Comparison of ENCODE assay signal across 17 mouse cellular contexts in genomic region chr19:25845158-25845557, GRCm38 (mm10).
"Had no signal": no experiment of that assay in that cellular context is flagged by ENCODE, and none has a peak within 500 bp of the region (broad histone marks: within the 10 kb centered on the region; RNA-seq: fewer than 3 reads in every experiment).

No protein-coding gene starts in this region.

- H3K4me1 ChIP-seq: liver, embryonic 13.5 days; lung, embryonic 15.5 days; midbrain, embryonic 12.5 days; neural tube, embryonic 15.5 days had no signal

- ATAC-seq: liver, postnatal 0 days had no signal

- H3K9ac ChIP-seq: liver, embryonic 13.5 days; liver, postnatal 0 days; lung, embryonic 15.5 days; midbrain, embryonic 12.5 days; neural tube, embryonic 15.5 days had no signal

- H3K36me3 ChIP-seq: liver, embryonic 13.5 days; lung, embryonic 15.5 days; midbrain, embryonic 12.5 days; neural tube, embryonic 15.5 days had no signal

- H3K4me2 ChIP-seq: liver, embryonic 13.5 days; lung, embryonic 15.5 days; midbrain, embryonic 12.5 days; neural tube, embryonic 15.5 days had no signal

- DNase-seq: kidney, adult 11 months; kidney, adult 9 months; kidney, postnatal 36 days; layer of hippocampus, adult 9-11 months; layer of hippocampus, postnatal 36 days; liver; liver, embryonic 13.5 days; liver, postnatal 0 days; right cerebral cortex, adult 18-20 months; right cerebral cortex, postnatal 25 days; thymus, adult 2 months; thymus, postnatal 25 days had no signal

- H3K27ac ChIP-seq: kidney, postnatal 0 days; liver, embryonic 13.5 days; lung, embryonic 15.5 days; midbrain, embryonic 12.5 days; neural tube, embryonic 15.5 days had no signal

- H3K27me3 ChIP-seq: liver, embryonic 13.5 days; lung, embryonic 15.5 days; midbrain, embryonic 12.5 days; neural tube, embryonic 15.5 days had no signal

- H3K4me3 ChIP-seq: liver, embryonic 13.5 days; lung, embryonic 15.5 days; midbrain, embryonic 12.5 days; myocyte; neural tube, embryonic 15.5 days had no signal

- H3K9me3 ChIP-seq: liver, embryonic 13.5 days; lung, embryonic 15.5 days; midbrain, embryonic 12.5 days; neural tube, embryonic 15.5 days had no signal
